Mouse (Mus musculus) neural tube, embryonic 13.5 days (tissue): ENCODE measurements at regions not wholly inside any gene's neighbourhood (a gene's known extent, or its start where the extent isn't known, plus 50 kb on each side); places are given as distances from the start of the nearest gene placed in this dataset.
A peak's percentile ranks its signal among the peaks of the same experiment; 100 is the strongest.

Source experiments
- ATAC-seq: fragments of 200-750 bp; cut with Nextera tagmentation; 2 replicates; pipeline ENCODE4 v1.8.0; 2017; ENCODE audit warnings: low read depth, mild to moderate bottlenecking, moderate TSS enrichment, moderate library complexity
- H3K27ac ChIP-seq: fragments of 300-500 bp; sonication (generic); replicated peaks from 2 replicates; pipeline ENCODE4 v1.5.1; 2015; ENCODE audit warnings: moderate library complexity, mild to moderate bottlenecking, inconsistent platforms
- H3K27me3 ChIP-seq: fragments of 300-500 bp; sonication (generic); 2 replicates; pipeline ENCODE4 v1.6.1; 2015; ENCODE audit warnings: mild to moderate bottlenecking, inconsistent platforms
- H3K36me3 ChIP-seq: fragments of 300-500 bp; sonication (generic); 2 replicates; pipeline ENCODE4 v1.6.1; 2015; ENCODE audit warnings: mild to moderate bottlenecking, inconsistent platforms
- H3K4me1 ChIP-seq: fragments of 300-500 bp; sonication (generic); replicated peaks from 2 replicates; pipeline ENCODE4 v1.6.1; 2015; ENCODE audit warnings: inconsistent platforms
- H3K4me2 ChIP-seq: fragments of 300-500 bp; sonication (generic); 2 replicates; pipeline ENCODE4 v1.6.1; 2015; ENCODE audit warnings: inconsistent platforms, mild to moderate bottlenecking, moderate library complexity
- H3K4me3 ChIP-seq: fragments of 300-500 bp; sonication (generic); 2 replicates; pipeline ENCODE4 v1.5.1; 2015; ENCODE audit warnings: mild to moderate bottlenecking, inconsistent platforms
- H3K9ac ChIP-seq: fragments of 300-500 bp; sonication (generic); 2 replicates; pipeline ENCODE4 v1.6.1; 2015; ENCODE audit warnings: moderate library complexity, mild to moderate bottlenecking, inconsistent platforms
- H3K9me3 ChIP-seq: fragments of 300-500 bp; sonication (generic); 2 replicates; pipeline ENCODE4 v1.6.1; 2016; ENCODE audit warnings: inconsistent platforms
- WGBS: fragments of 180-500 bp; shearing (Covaris S2); methylation state at CpG from one replicate; pipeline ENCODE4 v1.1.7; 2015; 5-methylcytosine and 5-hydroxymethylcytosine counted together

GRCm38 (mm10) chr12:26535261-26535890, 66.4 kb downstream of the Cmpk2 start:
- no peaks in the 10 kb centered on the region for H3K27me3 ChIP-seq
- WGBS = 48% methylated on average over 9 of the region's 9 CpGs
- peak overlapping the region; percentile 96 for H3K27ac ChIP-seq
- H3K9ac ChIP-seq = no peak overlapping the region
- no peak overlapping the region for H3K4me3 ChIP-seq
- H3K9me3 ChIP-seq = no peaks in the 10 kb centered on the region
- ATAC-seq = no peak
- H3K4me2 ChIP-seq = no peak overlapping the region; the same call in 1 of the 2 replicates
- H3K4me1 ChIP-seq = peaks cover 40% of the 10 kb centered on the region
- no peaks in the 10 kb centered on the region for H3K36me3 ChIP-seq

- Histone ChIP-seq H3K4me1 (peaks cover 40% of the 10 kb centered on the region), H3K36me3 (no peaks in the 10 kb centered on the region), H3K4me3 (no peak overlapping the region), H3K27ac (peak overlapping the region; percentile 96), H3K27me3 (no peaks in the 10 kb centered on the region), H3K9ac (peak overlapping the region; percentile 51), H3K4me2 (peak overlapping the region; percentile 48), H3K9me3 (no peaks in the 10 kb centered on the region)
- 6% methylated on average over 9 of the region's 9 CpGs for WGBS
- peak; percentile 82 for ATAC-seq
Observed at GRCm38 (mm10) chr12:26534229-26535105, 65.5 kb downstream of the Cmpk2 start.

DNA sequence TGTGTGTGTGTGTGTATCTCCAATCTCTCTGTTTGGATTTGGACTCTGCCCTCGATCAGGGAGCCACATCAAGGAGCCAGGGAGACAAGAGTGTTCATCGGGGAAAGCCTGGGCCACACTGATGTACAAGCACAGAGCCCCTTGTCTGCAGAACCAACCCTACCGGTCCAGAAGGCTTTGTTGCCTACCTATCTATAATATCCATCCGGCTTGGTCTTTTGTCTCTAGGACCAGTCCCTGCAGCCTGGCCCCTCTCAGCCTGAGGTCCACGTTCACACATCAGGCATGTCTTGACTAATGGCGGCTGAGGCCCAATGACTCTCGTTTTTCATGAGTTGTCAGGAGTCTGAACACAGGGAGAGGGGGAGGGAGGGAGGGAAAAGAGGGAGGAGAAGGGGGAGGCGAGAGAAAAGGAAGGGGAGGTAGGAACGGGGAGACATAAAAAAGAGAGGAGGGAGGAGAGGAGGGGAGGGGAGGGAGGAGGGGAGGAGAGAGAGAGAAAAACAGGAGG, 64.7 kb downstream of the Cmpk2 start:
- peak overlapping the region; percentile 48 for H3K4me2 ChIP-seq
- H3K36me3 ChIP-seq = no peaks in the 10 kb centered on the region
- no peaks in the 10 kb centered on the region for H3K27me3 ChIP-seq
- H3K27ac ChIP-seq = peak overlapping the region; percentile 96
- H3K9me3 ChIP-seq = no peaks in the 10 kb centered on the region
- peak; percentile 84 for ATAC-seq
- H3K9ac ChIP-seq = peak overlapping the region; percentile 58
- H3K4me3 ChIP-seq = 0 out of 2 replicates have a peak overlapping the region, but pooled peaks have one; percentile 9
- 7% methylated on average over 9 of the region's 9 CpGs for WGBS
- peaks cover 40% of the 10 kb centered on the region for H3K4me1 ChIP-seq

DNA sequence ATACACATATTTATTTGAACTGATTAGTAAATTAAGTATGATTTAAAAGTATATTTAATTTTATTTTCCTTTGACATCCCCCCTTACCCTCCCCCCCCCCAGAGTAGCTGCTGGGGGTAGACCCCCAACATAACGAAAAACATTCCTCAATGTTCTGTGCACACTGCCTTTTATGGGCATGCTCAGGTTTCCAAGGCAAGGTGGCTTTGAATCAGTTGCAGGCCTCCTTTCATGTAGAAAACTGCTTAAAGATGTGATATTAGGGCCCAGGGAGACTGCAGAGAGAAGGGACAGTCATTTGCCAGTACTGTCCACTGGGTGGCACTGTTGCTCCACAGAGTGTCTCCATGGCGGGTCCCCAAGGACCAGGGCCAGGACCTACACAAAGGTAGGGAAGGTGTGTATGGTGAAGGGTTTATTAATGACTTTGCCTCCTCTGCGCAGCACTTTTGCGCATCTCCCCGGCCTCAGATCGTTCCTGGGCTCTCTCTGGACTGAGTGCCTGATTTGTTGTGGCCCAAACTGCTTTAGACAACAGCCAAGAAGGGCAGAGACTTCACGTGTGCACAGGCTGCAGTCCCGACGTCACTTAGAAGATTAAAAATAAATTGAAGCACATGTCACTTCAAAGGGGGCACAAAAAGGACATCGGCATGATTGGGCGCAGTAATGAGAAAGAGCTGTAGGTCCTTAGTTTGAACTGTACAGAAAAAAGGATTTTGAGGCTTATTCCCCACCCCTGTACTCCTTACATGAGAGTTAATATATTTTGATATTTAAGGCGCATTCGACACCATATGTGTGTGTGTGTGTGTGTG, 64.0 kb downstream of the Cmpk2 start:
- H3K4me2 ChIP-seq = peak overlapping the region; percentile 48
- H3K4me3 ChIP-seq = 0 out of 2 replicates have a peak overlapping the region, but pooled peaks have one; percentile 5
- WGBS = 27% methylated on average over 13 of the region's 13 CpGs
- ATAC-seq = peak; percentile 85
- H3K27ac ChIP-seq = peak overlapping the region; percentile 96
- no peaks in the 10 kb centered on the region for H3K36me3 ChIP-seq
- peaks cover 40% of the 10 kb centered on the region for H3K4me1 ChIP-seq
- H3K9ac ChIP-seq = peak overlapping the region; percentile 58
- H3K9me3 ChIP-seq = no peaks in the 10 kb centered on the region
- no peaks in the 10 kb centered on the region for H3K27me3 ChIP-seq

DNA sequence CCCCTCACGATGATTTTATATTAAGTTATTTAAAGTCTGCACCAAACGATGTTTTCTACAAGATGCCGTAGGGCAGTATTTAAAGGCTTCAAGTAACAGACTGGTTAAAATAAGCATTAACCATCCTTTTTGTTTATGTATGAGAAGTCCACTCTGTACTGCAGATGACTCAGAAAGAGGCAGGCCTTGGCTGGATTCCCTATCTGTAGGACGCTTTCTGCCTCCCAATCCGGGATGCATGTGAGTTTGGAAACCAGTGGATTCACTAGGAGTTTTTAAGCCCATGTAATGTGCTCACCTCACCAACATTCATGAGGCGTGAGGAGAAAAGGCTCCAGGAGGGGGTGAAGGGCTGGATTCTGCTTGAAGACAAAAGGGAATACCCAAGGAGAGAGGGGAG, 63.1 kb downstream of the Cmpk2 start:
- no peak overlapping the region for H3K4me2 ChIP-seq
- ATAC-seq = no peak
- no peaks in the 10 kb centered on the region for H3K9me3 ChIP-seq
- no peak overlapping the region for H3K27ac ChIP-seq
- no peaks in the 10 kb centered on the region for H3K27me3 ChIP-seq
- no peaks in the 10 kb centered on the region for H3K36me3 ChIP-seq
- no peak overlapping the region for H3K4me3 ChIP-seq
- 83% methylated on average over 6 of the region's 6 CpGs for WGBS
- peaks cover 37% of the 10 kb centered on the region for H3K4me1 ChIP-seq
- H3K9ac ChIP-seq = 0 out of 2 replicates have a peak overlapping the region, but pooled peaks have one; percentile 3
